ENCODE assay signal across 19 mouse cellular contexts in the genomic region with DNA sequence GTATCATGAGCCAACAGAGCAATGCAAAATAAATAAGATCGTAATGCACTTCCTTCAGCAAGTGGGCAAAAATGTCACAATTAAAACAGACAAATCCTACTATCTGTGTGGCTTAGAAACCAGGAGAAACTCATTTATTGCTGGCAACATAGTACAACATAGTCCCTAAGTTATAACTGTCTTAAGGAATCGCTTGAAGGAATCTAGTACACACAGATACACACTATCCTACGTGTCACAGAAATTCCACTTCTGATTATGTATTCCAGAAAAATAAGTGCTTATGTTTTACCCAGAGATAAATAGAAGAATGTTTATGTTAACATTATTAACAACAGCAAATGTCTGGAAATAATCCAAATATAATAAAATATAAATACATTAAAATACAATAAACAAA.
DNase-seq lines count a peak whose midpoint lies in the region; ATAC-seq and TF ChIP-seq lines count a peak whose summit lies in the region.
"Had no signal": no experiment of that assay in that cellular context is flagged by ENCODE, and none has a peak within 500 bp of the region (broad histone marks: within the 10 kb centered on the region; RNA-seq: fewer than 3 reads in every experiment).

No protein-coding gene starts in this region.

- H3K4me1 ChIP-seq in lung, embryonic 14.5 days (ENCODE audit: insufficient read depth) = no peaks in the 10 kb centered on the region
- H3K4me1 ChIP-seq in lung, adult 2 months (ENCODE audit: control insufficient read depth, insufficient read depth, low read length) = no peaks in the 10 kb centered on the region
- no peaks in the 10 kb centered on the region for H3K4me1 ChIP-seq in lung, embryonic 16.5 days (replicated peaks; ENCODE audit: control insufficient read depth, insufficient read depth, low read length)

- TF ChIP-seq CTCF in lung, embryonic 14.5 days (IDR thresholded peaks at IDR 0.05; ENCODE audit: low read depth) = no peak
- TF ChIP-seq CTCF in lung, adult 2 months (IDR thresholded peaks at IDR 0.05; ENCODE audit: insufficient read depth, low read length) = no peak

- H3K4me2 ChIP-seq in lung, embryonic 14.5 days = no peak overlapping the region
- H3K4me2 ChIP-seq in lung, embryonic 16.5 days (ENCODE audit: low read depth, low read length) = 0 out of 2 replicates have a peak overlapping the region, but pooled peaks have one; percentile 5

- no peak overlapping the region for H3K9ac ChIP-seq in lung, embryonic 14.5 days
- H3K9ac ChIP-seq in lung, embryonic 16.5 days (ENCODE audit: low read length) = no peak overlapping the region

- no peaks in the 10 kb centered on the region for H3K36me3 ChIP-seq in lung, embryonic 14.5 days (ENCODE audit: insufficient read depth)
- no peaks in the 10 kb centered on the region for H3K36me3 ChIP-seq in lung, embryonic 16.5 days (ENCODE audit: control insufficient read depth, insufficient read depth, low read length)
- H3K36me3 ChIP-seq: G1E had no signal

- no peaks in the 10 kb centered on the region for H3K9me3 ChIP-seq in lung, embryonic 14.5 days (ENCODE audit: low read depth, low read length)
- H3K9me3 ChIP-seq in lung, embryonic 16.5 days (ENCODE audit: control insufficient read depth, low read length) = no peaks in the 10 kb centered on the region

- H3K27ac ChIP-seq in lung, embryonic 14.5 days (ENCODE audit: low read depth) = no peak overlapping the region
- H3K27ac ChIP-seq in lung, embryonic 16.5 days (ENCODE audit: low read length) = no peak overlapping the region

- ATAC-seq in lung, embryonic 14.5 days (ENCODE audit: insufficient read depth) = peak; percentile 68; the same call in 1 of the 2 replicates
- ATAC-seq in lung, embryonic 16.5 days (ENCODE audit: low read depth) = peak; percentile 51; the same call in 1 of the 2 replicates
- ATAC-seq: activated CD4-positive, CD25-positive, alpha-beta regulatory T cell, adult 4 months; CD4-positive, CD25-positive, alpha-beta regulatory T cell, adult 4 months; Patski had no signal

- DNase-seq in lung, embryonic 14.5 days = peak; percentile 40
- DNase-seq in lung, adult 2 months = no peak
- DNase-seq in lung, adult 18-20 months = no peak
- DNase-seq: adrenal gland, adult 2 months; adrenal gland, adult 8-10 months; adrenal gland, postnatal 10 days; adrenal gland, postnatal 14 days; adrenal gland, postnatal 25 days; adrenal gland, postnatal 36 days; B cell, adult 2 months; cerebellum, adult 11 months; cerebellum, adult 11-12 months; cerebellum, adult 18-20 months had no signal

- 48% methylated on average over 3 of the region's 3 CpGs for WGBS in lung, embryonic 14.5 days
- 62% methylated on average over 3 of the region's 3 CpGs for WGBS in lung, adult 2 months
- WGBS in lung, embryonic 16.5 days = 56% methylated on average over 3 of the region's 3 CpGs

- no peak overlapping the region for H3K4me3 ChIP-seq in lung, embryonic 14.5 days (ENCODE audit: low read depth, low read length)
- no peak overlapping the region for H3K4me3 ChIP-seq in lung, adult 2 months (replicated peaks; ENCODE audit: extremely low read depth, low read depth, low read length)
- no peak overlapping the region for H3K4me3 ChIP-seq in lung, embryonic 16.5 days (ENCODE audit: low read length)

- no peaks in the 10 kb centered on the region for H3K27me3 ChIP-seq in lung, embryonic 14.5 days (ENCODE audit: insufficient read depth, low read length)
- no peaks in the 10 kb centered on the region for H3K27me3 ChIP-seq in lung, embryonic 16.5 days (ENCODE audit: control insufficient read depth, insufficient read depth, low read depth, low read length)
- H3K27me3 ChIP-seq: CH12.LX, Patski had no signal

- no peak for TF ChIP-seq POLR2A in lung, adult 2 months (IDR thresholded peaks at IDR 0.05; ENCODE audit: borderline replicate concordance, extremely low read depth, low read depth, low read length)
